Mouse (Mus musculus) ES-E14 (cell line): ENCODE results near the gene Ly6c1. TPM values are rescaled to one million over a fixed set of nuclear protein-coding genes. Genes with fewer than 3 reads are reported as not detected.
"Not testable (repeated sequence)": the region's sequence is repeated elsewhere in the genome, so short reads cannot be mapped to it uniquely, and the experiment has no call there.

Source experiments
- DNase-seq: peaks from one replicate; pipeline ENCODE4 v3.0.0-alpha.2; 2013; ENCODE audit warnings: low read depth, low spot score
- H3K27ac ChIP-seq: 2 replicates; pipeline ENCODE4 v1.5.1; 2012; ENCODE audit warnings: low read depth, mild to moderate bottlenecking, low read length, moderate library complexity, mixed read lengths; ENCODE audit not compliant: poor library complexity, insufficient read depth, severe bottlenecking
- H3K36me3 ChIP-seq: 2 replicates; pipeline ENCODE4 v1.6.1; 2012; ENCODE audit warnings: mild to moderate bottlenecking, low read length, moderate library complexity, mixed read lengths; ENCODE audit not compliant: control insufficient read depth, poor library complexity, insufficient read depth, severe bottlenecking
- H3K4me1 ChIP-seq, 2 experiments: fragments of 150-350 bp in 1 of 2; sonication (generic) in 1 of 2; 2 replicates each; pipeline ENCODE4 v1.6.1; 2012; ENCODE audit warnings: low read length in 2 of 2, mild to moderate bottlenecking in 1 of 2, mixed read lengths in 1 of 2; ENCODE audit not compliant: control insufficient read depth in 2 of 2, insufficient read depth in 2 of 2, poor library complexity in 1 of 2
- H3K4me3 ChIP-seq, 2 experiments: fragments of 150-350 bp in 1 of 2; sonication (generic) in 1 of 2; 2 replicates each; pipeline ENCODE4 v1.5.1; 2012; ENCODE audit warnings: low read length in 2 of 2, low read depth in 1 of 2, mild to moderate bottlenecking in 1 of 2, mixed read lengths in 1 of 2; ENCODE audit not compliant: insufficient read depth in 1 of 2, poor library complexity in 1 of 2, severe bottlenecking in 1 of 2
- H3K9ac ChIP-seq: 2 replicates; pipeline ENCODE4 v1.6.1; 2012; ENCODE audit warnings: low read depth, mild to moderate bottlenecking, low read length, mixed read lengths; ENCODE audit not compliant: poor library complexity, insufficient read depth, severe bottlenecking
- H3K9me3 ChIP-seq: fragments of 150-350 bp; sonication (generic); 2 replicates; pipeline ENCODE4 v1.6.1; 2012; ENCODE audit warnings: low read depth, mild to moderate bottlenecking, low read length; ENCODE audit not compliant: control insufficient read depth, insufficient read depth
- ZC3H11A ChIP-seq: IDR thresholded peaks from 2 replicates; pipeline ENCODE4 v1.6.1; 2012; ENCODE audit warnings: low read depth, mild to moderate bottlenecking, inconsistent platforms, low read length, borderline replicate concordance
- in situ Hi-C, 2 experiments: fragments of 600-800 bp; cut with MboI; formaldehyde crosslinking; loops; one replicate each; pipeline ENCODE4 v1.15.1; 2025; ENCODE audit warnings: low sequenced_read_pairs in 2 of 2, inconsistent platforms in 1 of 2; ENCODE audit not compliant: unreplicated experiment in 2 of 2
- total RNA-seq: library from RNA; depleted of rRNA; stranded (reverse); fragments of 300-350 nt; gene quantifications from 2 replicates; pipeline ENCODE4 v1.2.3, GENCODE M21; 2012; rRNA removed

Gene Ly6c1
- total RNA-seq, 1 experiment = 7.2 TPM

- H3K4me3 ChIP-seq, H3K27ac ChIP-seq, H3K9ac ChIP-seq, H3K4me1 ChIP-seq, H3K36me3 ChIP-seq, DNase-seq, H3K9me3 ChIP-seq, in situ Hi-C loops: not testable (repeated sequence)
Observed at GRCm38 (mm10) chr15:75045501-75045900, 3.1 kb downstream of the Ly6c1 start.

- in situ Hi-C loops, DNase-seq, H3K4me1 ChIP-seq, H3K9me3 ChIP-seq, H3K4me3 ChIP-seq, H3K27ac ChIP-seq, H3K9ac ChIP-seq, H3K36me3 ChIP-seq: not testable (repeated sequence)
Observed at GRCm38 (mm10) chr15:75021020-75021759, 27.4 kb downstream of the Ly6c1 start.

GRCm38 (mm10) chr15:75019446-75019845 lies 29.2 kb downstream of the Ly6c1 start:
- DNase-seq, H3K36me3 ChIP-seq, H3K9me3 ChIP-seq, in situ Hi-C loops, H3K4me3 ChIP-seq, H3K4me1 ChIP-seq, H3K9ac ChIP-seq, H3K27ac ChIP-seq: not testable (repeated sequence)
- TF ChIP-seq ZC3H11A = 0 out of 2 replicates have a peak, but pooled peaks have one; percentile 12

Other genes starting within 250 kb of the Ly6c1 start
- gene Gml2, start 229.8 kb downstream of the Ly6c1 start, total RNA-seq = 0.62 TPM in 1 of 2 replicates, not detected in the other
- gene 2010109I03Rik, start 151.8 kb downstream of the Ly6c1 start, total RNA-seq = not detected in 2 replicates
- not detected in 2 replicates for gene Ly6i, start 65.4 kb downstream of the Ly6c1 start, total RNA-seq
- 10.4 and 28.8 TPM in 2 replicates for gene Ly6a, start 50.8 kb downstream of the Ly6c1 start, total RNA-seq
- not detected in 2 replicates for gene Ly6c2, start 63.1 kb upstream of the Ly6c1 start, total RNA-seq
- gene Ly6g, start 106.4 kb upstream of the Ly6c1 start, total RNA-seq = not detected in 2 replicates
- gene BC025446, start 167.5 kb upstream of the Ly6c1 start, total RNA-seq = 0.21 and 0.85 TPM in 2 replicates
- 0.36 TPM in 1 of 2 replicates, not detected in the other for gene Ly6f, start 219.6 kb upstream of the Ly6c1 start, total RNA-seq